Mouse (Mus musculus): ENCODE measurements around the gene Vmn1r206.
"Not testable (repeated sequence)": the region's sequence is repeated elsewhere in the genome, so short reads cannot be mapped to it uniquely, and the experiment has no call there.

Gene Vmn1r206

DNA sequence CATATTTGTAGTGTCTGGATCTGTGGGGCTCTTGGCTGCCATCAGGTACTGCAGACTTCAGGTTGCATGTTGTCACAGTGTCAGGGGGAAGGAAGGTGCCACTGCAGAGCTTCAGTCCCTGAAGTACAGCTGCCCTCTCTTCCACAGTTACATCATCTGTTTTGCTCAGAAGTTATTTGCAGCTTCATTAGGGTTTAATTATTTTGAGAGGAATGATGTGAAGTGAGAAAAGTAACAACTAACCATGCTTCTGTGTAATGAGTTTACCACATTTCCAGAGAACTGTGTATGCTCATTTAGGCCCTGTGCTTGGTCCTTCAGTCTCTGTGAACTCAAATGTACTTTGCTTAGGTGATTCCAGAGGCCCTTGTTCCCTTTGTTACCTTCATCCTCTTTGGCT is at the start of gene Vmn1r206:
Vmn1r206 (minus strand) TSS at position 101 of the 400 bp plus-strand sequence.
- DNase-seq (ENCODE audit: low spot score): not testable (repeated sequence)

DNA sequence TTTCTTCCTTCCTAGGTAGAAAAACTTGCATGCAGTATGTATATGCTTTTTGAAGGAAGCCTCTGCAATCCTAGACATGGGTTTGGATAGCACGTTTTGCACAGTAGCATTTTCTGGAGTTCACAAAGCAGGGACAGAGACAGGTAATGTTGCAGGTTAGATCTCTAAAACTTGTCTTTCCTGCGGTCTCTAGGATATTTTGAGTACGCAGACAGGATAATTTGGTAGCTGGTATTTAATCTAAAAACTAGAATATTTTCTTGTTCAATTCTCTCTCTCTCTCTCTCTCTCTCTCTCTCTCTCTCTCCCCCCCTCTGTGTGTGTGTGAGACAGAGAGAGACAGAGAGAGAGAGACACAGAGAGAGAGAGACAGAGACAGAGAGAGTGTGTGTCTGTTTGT is 31.2 kb downstream of the Vmn1r206 start, which contains the start of gene Vmn1r205:
Vmn1r205 (minus strand) TSS at position 101 of the 400 bp plus-strand sequence.
- no peak for DNase-seq (ENCODE audit: low spot score)

DNA sequence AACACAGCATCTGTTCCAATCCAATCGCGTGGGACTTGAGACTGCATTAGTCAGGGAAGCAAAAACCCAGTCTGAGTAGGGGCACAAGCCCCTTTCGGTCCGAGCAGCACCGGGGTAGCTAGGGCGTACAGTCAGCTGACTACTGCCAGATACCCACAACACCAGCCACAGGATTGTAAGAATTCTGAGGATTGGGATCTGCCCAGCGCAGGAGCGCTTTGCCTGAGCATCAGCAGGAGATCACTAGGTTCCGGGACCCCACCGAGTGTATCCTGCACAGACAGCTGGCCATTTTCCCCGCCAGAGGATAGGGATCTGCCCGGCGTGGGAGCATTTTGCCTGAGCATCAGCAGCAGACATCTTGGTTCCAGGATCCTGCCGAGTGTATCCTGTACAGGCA is 40.7 kb downstream of the Vmn1r206 start:
- DNase-seq (ENCODE audit: low spot score): not testable (repeated sequence)

DNA sequence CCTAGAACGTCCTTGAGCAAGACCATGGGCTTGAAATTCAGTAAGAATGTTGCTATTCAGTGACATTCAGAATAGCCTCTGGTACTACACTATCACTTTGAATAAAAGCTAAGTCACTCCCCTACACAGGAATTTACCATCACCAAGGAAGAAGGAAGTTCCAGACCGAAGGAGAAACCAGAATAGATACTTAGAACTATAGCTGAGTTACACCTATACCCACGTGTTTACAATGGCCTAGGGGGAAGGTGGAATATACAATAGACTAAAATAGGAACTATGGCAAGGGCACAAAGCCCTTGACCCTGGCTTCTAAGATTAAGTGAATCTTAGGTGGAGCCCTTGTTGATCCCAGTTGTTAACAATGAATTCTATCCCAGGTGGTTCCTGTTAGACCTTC is 49.1 kb downstream of the Vmn1r206 start:
- not testable (repeated sequence) for DNase-seq (ENCODE audit: low spot score)
